In the genomic region with DNA sequence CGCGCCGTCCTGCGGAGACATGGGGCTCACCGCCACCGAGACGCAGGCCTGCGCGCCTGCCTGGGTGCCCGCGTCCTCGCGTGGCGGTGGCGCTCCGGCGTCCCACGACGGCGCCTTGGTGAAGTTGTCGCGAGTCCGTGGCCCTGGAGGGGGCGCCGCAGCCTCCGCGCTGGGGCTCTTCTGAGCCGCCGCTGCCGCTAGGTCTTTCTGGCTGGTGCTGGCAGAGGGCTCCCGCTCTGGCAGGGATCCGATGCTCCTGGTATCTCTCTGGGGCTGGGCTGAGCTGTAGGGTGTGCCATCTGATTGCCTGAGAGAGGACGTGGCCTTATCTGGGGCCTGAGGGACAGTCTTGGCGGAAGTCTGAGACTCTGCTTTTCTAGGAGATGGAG, we compare ENCODE assay signal across 8 mouse cellular contexts. TPM values are rescaled to one million over a fixed set of nuclear protein-coding genes. Genes with fewer than 3 reads are reported as not detected.
DNase-seq lines count a peak whose midpoint lies in the region; ATAC-seq and TF ChIP-seq lines count a peak whose summit lies in the region.

No protein-coding gene starts in this region.

- peak; percentile 41; the same call in 1 of the 2 replicates for TF ChIP-seq CTCF in forebrain, postnatal 0 days (IDR thresholded peaks at IDR 0.05; ENCODE audit: low read depth)

- H3K4me2 ChIP-seq in kidney, embryonic 14.5 days (replicated peaks; ENCODE audit: low read depth, low read length), result peak overlapping the region; percentile 71
- H3K4me2 ChIP-seq in forebrain, postnatal 0 days (ENCODE audit: low read depth), result peak overlapping the region; percentile 26
- peak overlapping the region; percentile 36 for H3K4me2 ChIP-seq in midbrain, embryonic 15.5 days

- no peak overlapping the region for H3K9ac ChIP-seq in kidney, embryonic 14.5 days (ENCODE audit: low read depth, low read length)
- H3K9ac ChIP-seq in forebrain, postnatal 0 days, result no peak overlapping the region
- no peak overlapping the region; the same call in 1 of the 2 replicates for H3K9ac ChIP-seq in midbrain, embryonic 15.5 days

- H3K4me3 ChIP-seq in kidney, embryonic 14.5 days (ENCODE audit: low read length), result peak overlapping the region; percentile 40
- no peak overlapping the region for H3K4me3 ChIP-seq in forebrain, postnatal 0 days (ENCODE audit: low read depth, low read length)
- H3K4me3 ChIP-seq in midbrain, embryonic 15.5 days, result no peak overlapping the region

- no peak for DNase-seq in kidney, postnatal 25 days
- DNase-seq in cerebellum, adult 11 months, result peak; percentile 63
- peak; percentile 58 for DNase-seq in forebrain, postnatal 0 days
- DNase-seq in spleen, postnatal 4 days (ENCODE audit: low spot score in 2 of 2), result no peak
- no peak for DNase-seq in adrenal gland, adult (ENCODE audit: inconsistent age in 2 of 2, low spot score in 1 of 2)

- H3K9me3 ChIP-seq in kidney, embryonic 14.5 days (ENCODE audit: control insufficient read depth, low read length), result no peaks in the 10 kb centered on the region
- H3K9me3 ChIP-seq in forebrain, postnatal 0 days (ENCODE audit: low read length), result no peaks in the 10 kb centered on the region
- H3K9me3 ChIP-seq in midbrain, embryonic 15.5 days, result no peaks in the 10 kb centered on the region

- no peak for ATAC-seq in kidney, embryonic 14.5 days (ENCODE audit: low FRiP score, low TSS enrichment)
- peak; percentile 32 for ATAC-seq in forebrain, postnatal 0 days
- no peak for ATAC-seq in midbrain, embryonic 15.5 days (replicated peaks)
- ATAC-seq in megakaryocyte progenitor cell, adult 5-6 weeks (replicated peaks; ENCODE audit: poor library complexity), result no peak

- WGBS in kidney, embryonic 14.5 days, result 5% methylated on average over 34 of the region's 34 CpGs
- WGBS in forebrain, postnatal 0 days, result 13% methylated on average over 19 of the region's 34 CpGs
- WGBS in midbrain, embryonic 15.5 days, result 6% methylated on average over 34 of the region's 34 CpGs

- H3K4me1 ChIP-seq in kidney, embryonic 14.5 days (ENCODE audit: control insufficient read depth, insufficient read depth, low read length), result 0 out of 2 replicates have a peak, but pooled peaks cover 9% of the 10 kb centered on the region
- no peaks in the 10 kb centered on the region for H3K4me1 ChIP-seq in forebrain, postnatal 0 days (ENCODE audit: insufficient read depth)
- H3K4me1 ChIP-seq in midbrain, embryonic 15.5 days, result peaks cover 17% of the 10 kb centered on the region; the same call in 1 of the 2 replicates

- no peak overlapping the region for H3K27ac ChIP-seq in kidney, embryonic 14.5 days (ENCODE audit: low read depth, low read length)
- H3K27ac ChIP-seq in forebrain, postnatal 0 days (ENCODE audit: low read depth, low read length), result no peak overlapping the region
- no peak overlapping the region for H3K27ac ChIP-seq in midbrain, embryonic 15.5 days

- peaks cover 49% of the 10 kb centered on the region for H3K27me3 ChIP-seq in kidney, embryonic 14.5 days (ENCODE audit: control insufficient read depth, insufficient read depth, low read length)
- no peaks in the 10 kb centered on the region; the same call in 1 of the 2 replicates for H3K27me3 ChIP-seq in forebrain, postnatal 0 days (ENCODE audit: insufficient read depth, low read length)
- H3K27me3 ChIP-seq in midbrain, embryonic 15.5 days (replicated peaks), result peaks cover 20% of the 10 kb centered on the region

- no peaks in the 10 kb centered on the region for H3K36me3 ChIP-seq in kidney, embryonic 14.5 days (ENCODE audit: control insufficient read depth, insufficient read depth, low read length)
- H3K36me3 ChIP-seq in forebrain, postnatal 0 days (ENCODE audit: insufficient read depth), result peaks cover 72% of the 10 kb centered on the region
- H3K36me3 ChIP-seq in midbrain, embryonic 15.5 days (replicated peaks), result peaks cover 31% of the 10 kb centered on the region

RNA-seq across cellular contexts. Expression of a gene that starts 11.5 kb away (rescaled TPM):
- polyA plus RNA-seq in kidney, embryonic 14.5 days (2014; fragmentation: Nextera tagmentation; extraction: Ambion mirVana), result 0.31 and 0.41 TPM in 2 replicates
- total RNA-seq in forebrain, postnatal 0 days (2014; rRNA removed), result 213 and 219 TPM in 2 replicates
- polyA plus RNA-seq in forebrain, postnatal 0 days (2015; fragmentation: Nextera tagmentation; extraction: Ambion mirVana), result 37.1 and 39.0 TPM in 2 replicates
- 26.0 and 32.7 TPM in 2 replicates for polyA plus RNA-seq in midbrain, embryonic 15.5 days (2015; fragmentation: Nextera tagmentation; extraction: Ambion mirVana)
- not detected in 2 replicates for total RNA-seq in megakaryocyte progenitor cell, adult 5-6 weeks (2015)
- total RNA-seq in megakaryocyte progenitor cell, adult 5-6 weeks (2017), result not detected in 2 replicates

RNA-seq across cellular contexts. Expression of a gene that starts 28.2 kb away (rescaled TPM):
- not detected in 2 replicates for polyA plus RNA-seq in kidney, embryonic 14.5 days (2014; fragmentation: Nextera tagmentation; extraction: Ambion mirVana)
- total RNA-seq in forebrain, postnatal 0 days (2014; rRNA removed), result 32.7 and 38.1 TPM in 2 replicates
- polyA plus RNA-seq in forebrain, postnatal 0 days (2015; fragmentation: Nextera tagmentation; extraction: Ambion mirVana), result 122 and 137 TPM in 2 replicates
- 56.0 and 56.4 TPM in 2 replicates for polyA plus RNA-seq in midbrain, embryonic 15.5 days (2015; fragmentation: Nextera tagmentation; extraction: Ambion mirVana)
- total RNA-seq in megakaryocyte progenitor cell, adult 5-6 weeks (2015), result not detected in 2 replicates
- not detected in 2 replicates for total RNA-seq in megakaryocyte progenitor cell, adult 5-6 weeks (2017)

RNA-seq across cellular contexts. Expression of a gene that starts 36.9 kb away (rescaled TPM):
- 1.2 and 1.9 TPM in 2 replicates for polyA plus RNA-seq in kidney, embryonic 14.5 days (2014; fragmentation: Nextera tagmentation; extraction: Ambion mirVana)
- total RNA-seq in forebrain, postnatal 0 days (2014; rRNA removed), result 0.76 and 0.85 TPM in 2 replicates
- 0.24 and 0.53 TPM in 2 replicates for polyA plus RNA-seq in forebrain, postnatal 0 days (2015; fragmentation: Nextera tagmentation; extraction: Ambion mirVana)
- 0.15 and 0.30 TPM in 2 replicates for polyA plus RNA-seq in midbrain, embryonic 15.5 days (2015; fragmentation: Nextera tagmentation; extraction: Ambion mirVana)
- total RNA-seq in megakaryocyte progenitor cell, adult 5-6 weeks (2015), result not detected in 2 replicates
- total RNA-seq in megakaryocyte progenitor cell, adult 5-6 weeks (2017), result not detected in 2 replicates

RNA-seq across cellular contexts. Expression of a gene that starts 44.5 kb away (rescaled TPM):
- polyA plus RNA-seq in kidney, embryonic 14.5 days (2014; fragmentation: Nextera tagmentation; extraction: Ambion mirVana), result 74.0 and 92.7 TPM in 2 replicates
- total RNA-seq in forebrain, postnatal 0 days (2014; rRNA removed), result 48.5 and 56.3 TPM in 2 replicates
- polyA plus RNA-seq in forebrain, postnatal 0 days (2015; fragmentation: Nextera tagmentation; extraction: Ambion mirVana), result 42.0 and 50.8 TPM in 2 replicates
- polyA plus RNA-seq in midbrain, embryonic 15.5 days (2015; fragmentation: Nextera tagmentation; extraction: Ambion mirVana), result 92.2 and 97.3 TPM in 2 replicates
- total RNA-seq in megakaryocyte progenitor cell, adult 5-6 weeks (2015), result 47.2 and 49.6 TPM in 2 replicates
- total RNA-seq in megakaryocyte progenitor cell, adult 5-6 weeks (2017), result 16.8 and 19.4 TPM in 2 replicates

RNA-seq across cellular contexts. Expression of a gene that starts 45.6 kb away (rescaled TPM):
- polyA plus RNA-seq in kidney, embryonic 14.5 days (2014; fragmentation: Nextera tagmentation; extraction: Ambion mirVana), result not detected in 2 replicates
- total RNA-seq in forebrain, postnatal 0 days (2014; rRNA removed), result not detected in 2 replicates
- not detected in 2 replicates for polyA plus RNA-seq in forebrain, postnatal 0 days (2015; fragmentation: Nextera tagmentation; extraction: Ambion mirVana)
- polyA plus RNA-seq in midbrain, embryonic 15.5 days (2015; fragmentation: Nextera tagmentation; extraction: Ambion mirVana), result not detected in 2 replicates
- total RNA-seq in megakaryocyte progenitor cell, adult 5-6 weeks (2015), result not detected in 2 replicates
- total RNA-seq in megakaryocyte progenitor cell, adult 5-6 weeks (2017), result not detected in 2 replicates

Comparison
In these comparisons a context has a peak if more than half of its experiments do, and no peak if none do; other contexts are left out.
1. DNase-seq: peak in cerebellum, adult 11 months (single experiment) and forebrain, postnatal 0 days (single experiment); none in kidney, postnatal 25 days (0 of 2), spleen, postnatal 4 days (0 of 2) and adrenal gland, adult (0 of 2).
2. RNA of a gene that starts 11.5 kb away (polyA plus RNA-seq): 37.1 to 39.0 TPM in forebrain, postnatal 0 days and 26.0 to 32.7 TPM in midbrain, embryonic 15.5 days; 0.31 to 0.41 TPM in kidney, embryonic 14.5 days; every median in the first group is over 10 times any median in the second.
3. RNA of a gene that starts 28.2 kb away (polyA plus RNA-seq): 122 to 137 TPM in forebrain, postnatal 0 days and 56.0 to 56.4 TPM in midbrain, embryonic 15.5 days; not detected in kidney, embryonic 14.5 days; every median in the first group is over 10 times any median in the second.
4. Peak in every context shown above with its lines, with median percentiles within 50 percentile points of each other: H3K4me2 ChIP-seq.